Mouse (Mus musculus): ENCODE measurements around the gene Gm16451.
"Not testable (repeated sequence)": the region's sequence is repeated elsewhere in the genome, so short reads cannot be mapped to it uniquely, and the experiment has no call there.

The Gm16451 gene

GRCm38 (mm10) chr7:22118145-22118544 lies at the start of gene Gm16451:
Gene Gm16451 (minus strand): TSS chr7:22118245.
- DNase-seq (ENCODE audit: low read depth, low spot score) = not testable (repeated sequence)

GRCm38 (mm10) chr7:22163935-22164334 lies 45.9 kb upstream of the Gm16451 start, which contains the start of gene Vmn1r142:
Gene Vmn1r142 (minus strand): TSS chr7:22164035.
- DNase-seq (ENCODE audit: low read depth, low spot score) = not testable (repeated sequence)

- not testable (repeated sequence) for DNase-seq (ENCODE audit: low read depth, low spot score)
Observed at GRCm38 (mm10) chr7:22134641-22135040, 16.6 kb upstream of the Gm16451 start, which contains the start of gene Gm10666. Gene Gm10666 (minus strand): TSS chr7:22134741.

DNA sequence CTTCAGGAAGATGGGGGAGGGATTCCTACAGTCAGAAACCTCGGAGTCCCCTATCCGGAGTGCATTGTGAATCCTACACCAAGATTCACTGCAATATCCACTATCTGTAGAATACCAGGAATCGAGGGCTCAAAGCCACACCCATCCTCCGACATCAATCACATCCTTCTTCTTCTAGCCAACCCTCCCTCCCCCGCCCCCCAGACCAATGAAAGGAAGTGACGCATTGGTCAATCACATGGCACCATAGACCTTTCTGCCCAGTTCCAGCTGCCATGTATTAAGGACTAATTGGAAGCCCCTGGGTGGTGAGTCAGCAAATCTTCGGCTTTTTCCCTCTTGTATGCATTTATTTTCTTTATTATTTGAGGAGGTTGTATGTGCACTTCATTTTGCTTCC lies 49.3 kb downstream of the Gm16451 start, which contains the start of gene Vmn1r139:
Gene Vmn1r139, plus strand, starts transcription at position 301 of the 400 bp plus-strand sequence.
- DNase-seq (ENCODE audit: low read depth, low spot score) = not testable (repeated sequence)
